Mouse (Mus musculus): ENCODE results near the gene Acbd7.

The Acbd7 gene

DNA sequence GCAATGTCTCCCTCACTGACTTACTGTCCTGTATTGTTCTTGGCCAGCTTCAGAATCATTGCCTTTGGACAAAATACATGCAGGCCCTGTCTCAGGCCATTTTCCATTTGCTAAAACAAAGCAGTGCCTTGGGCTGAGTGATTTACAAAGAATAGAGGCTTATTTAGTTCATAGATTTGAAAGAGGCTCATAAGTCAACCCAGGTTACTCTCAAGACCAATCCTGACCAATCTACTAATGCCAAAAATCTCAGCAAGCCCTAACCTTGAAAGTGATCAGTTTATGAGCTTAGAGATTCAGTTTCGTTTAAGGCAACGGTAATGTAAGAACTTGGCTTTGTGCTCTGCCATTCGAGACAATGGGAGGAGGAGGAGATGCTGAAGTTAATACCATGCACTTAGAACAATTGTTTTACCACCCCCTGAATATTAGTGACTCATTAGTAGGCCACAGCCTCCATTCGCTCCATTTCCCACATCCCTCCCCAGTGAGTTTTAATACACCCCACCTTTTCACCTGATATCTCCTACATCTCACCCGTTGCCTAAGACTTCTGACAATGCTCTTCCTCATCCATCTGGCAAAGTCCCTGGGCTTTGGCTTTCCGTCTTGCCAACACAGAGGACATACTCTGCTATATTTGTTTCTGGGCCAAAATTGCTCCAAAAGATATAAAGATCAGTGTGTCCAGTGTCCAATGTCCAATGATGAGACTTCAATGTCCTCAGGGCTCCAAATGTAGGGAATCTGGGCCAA lies 51.3 kb downstream of the Acbd7 start:
- DNase-seq (ENCODE audit: low spot score in 2 of 2), result no peak

All from urinary bladder, adult 18-20 months (tissue).